Mouse (Mus musculus): ENCODE measurements around the gene Rgs8.

GRCm38 (mm10) chr1:153695398-153695797 lies 42.6 kb downstream of the Rgs8 start:
- no peak for TF ChIP-seq EP300 (IDR thresholded peaks at IDR 0.05; ENCODE audit: insufficient read depth, low read depth, low read length)
- TF ChIP-seq CTCF (IDR thresholded peaks at IDR 0.05; ENCODE audit: low read depth, low read length) = no peak
- TF ChIP-seq POLR2A (IDR thresholded peaks at IDR 0.05; ENCODE audit: insufficient read depth, low read length) = no peak
